Mouse (Mus musculus) B cell, adult 67 days (primary cell): ENCODE measurements around the gene Olfr1084. TPM values are rescaled to one million over a fixed set of nuclear protein-coding genes. Genes with fewer than 3 reads are reported as not detected.

Experiments used
- total RNA-seq, 2 experiments: library from RNA; stranded (reverse); gene quantifications; 4 replicates each; pipeline ENCODE4 v1.2.4; 2023

Gene Olfr1084
- total RNA-seq: not detected

GRCm38 (mm10) chr2:86639625-86640024, at the start of gene Olfr1084:
Gene Olfr1084 (minus strand): TSS chr2:86639725.

GRCm38 (mm10) chr2:86679992-86680391, 40.5 kb upstream of the Olfr1084 start, which contains the start of gene Olfr1086:
Gene Olfr1086 (minus strand): TSS chr2:86680092.

GRCm38 (mm10) chr2:86661919-86662318, 22.4 kb upstream of the Olfr1084 start, which contains the start of gene Olfr1085:
Gene Olfr1085 (minus strand): TSS chr2:86662019.

GRCm38 (mm10) chr2:86598866-86599265, 40.7 kb downstream of the Olfr1084 start, which contains the start of gene Olfr1082:
Gene Olfr1082 (minus strand): TSS chr2:86598966.

Other genes with a start within 250 kb of the Olfr1084 start
- gene Olfr1061, start 225.7 kb downstream of the Olfr1084 start, total RNA-seq: not detected
- gene Olfr1062, start 213.0 kb downstream of the Olfr1084 start, total RNA-seq: not detected
- not detected for gene Olfr1065, start 189.1 kb downstream of the Olfr1084 start, total RNA-seq
- gene Olfr1066, start 183.5 kb downstream of the Olfr1084 start, total RNA-seq: not detected
- not detected for gene Olfr228, start 152.3 kb downstream of the Olfr1084 start, total RNA-seq
- not detected for gene Olfr1076, start 131.3 kb downstream of the Olfr1084 start, total RNA-seq
- gene Olfr1079, start 97.2 kb downstream of the Olfr1084 start, total RNA-seq: not detected
- not detected for gene Olfr1080, start 81.5 kb downstream of the Olfr1084 start, total RNA-seq
- gene Olfr1082, start 40.8 kb downstream of the Olfr1084 start, total RNA-seq: not detected
- gene Olfr1085, start 22.3 kb upstream of the Olfr1084 start, total RNA-seq: not detected
- not detected for gene Olfr1086, start 40.4 kb upstream of the Olfr1084 start, total RNA-seq
- gene Olfr1087, start 58.7 kb upstream of the Olfr1084 start, total RNA-seq: not detected
- gene Olfr1089, start 94.0 kb upstream of the Olfr1084 start, total RNA-seq: not detected
- gene Olfr1090, start 119.3 kb upstream of the Olfr1084 start, total RNA-seq: not detected
- gene Olfr1093, start 142.8 kb upstream of the Olfr1084 start, total RNA-seq: not detected
- not detected for gene Olfr141, start 170.3 kb upstream of the Olfr1084 start, total RNA-seq
- gene Olfr1094, start 184.9 kb upstream of the Olfr1084 start, total RNA-seq: not detected
- gene Olfr1095, start 212.0 kb upstream of the Olfr1084 start, total RNA-seq: not detected
- gene Gm13723, start 235.1 kb upstream of the Olfr1084 start, total RNA-seq: not detected